Mouse (Mus musculus): ENCODE results near the gene Edc4.

Edc4 gene

GRCm38 (mm10) chr8:105880754-105881520, at the start of gene Edc4:
Gene Edc4, plus strand, starts transcription at chr8:105880881.
- ChIA-PET CTCF (interaction anchor here in 1 of 4 experiments (0.6 kb wide), 2 partner anchors 10 to 1868 kb away, joined by 3 to 6 read pairs; no protein-coding TSS in a partner anchor), POLR2A (interaction anchor here in 3 of 4 experiments (0.6 to 8.4 kb wide), 18 partner anchors 11 to 287 kb away, joined by 3 to 58 read pairs (median 7); partner anchors contain the start of genes Nutf2 (in 3 of the 3), Nrn1l (in 2 of the 3) and Pskh1 (in 1 of the 3))

- CTCF ChIA-PET = interaction anchor here in 2 of 4 experiments (1.1 to 2.3 kb wide), 5 partner anchors 21 to 393 kb away, joined by 3 to 12 read pairs (median 6); partner anchors contain the start of genes Pskh1 (in 1 of the 2) and Thap11 (in 1 of the 2)
- POLR2A ChIA-PET = interaction anchor here in 3 of 4 experiments (0.7 to 1.5 kb wide), 8 partner anchors 11 to 222 kb away, joined by 3 to 6 read pairs (median 4); partner anchors contain the start of genes Acd (in 1 of the 3), Pard6a (in 1 of the 3) and Pskh1 (in 1 of the 3)
Observed at GRCm38 (mm10) chr8:105833740-105834139, 46.9 kb upstream of the Edc4 start.

- ChIA-PET POLR2A (interaction anchor here in 3 of 4 experiments (0.5 to 1.8 kb wide), 26 partner anchors 8 to 602 kb away, joined by 3 to 12 read pairs (median 4); partner anchors contain the start of genes Ranbp10 (in 3 of the 3), Nutf2 (in 2 of the 3), Pskh1 (in 2 of the 3) and Thap11 (in 2 of the 3)), CTCF (interaction anchor here (0.5 to 2.3 kb wide), 41 partner anchors 8 to 581 kb away, joined by 3 to 17 read pairs (median 4); partner anchors contain the start of genes Ranbp10 (in 3 of the 4), Thap11 (in 2 of the 4), Tsnaxip1 (in 2 of the 4) and Pskh1 (in 1 of the 4))
Observed at GRCm38 (mm10) chr8:105835318-105835717, 45.4 kb upstream of the Edc4 start.

- CTCF ChIA-PET = no interaction called here
- POLR2A ChIA-PET = interaction anchor here in 2 of 4 experiments (0.9 to 1.6 kb wide), 3 partner anchors 10 to 66 kb away, joined by 3 to 4 read pairs (median 4); partner anchors contain the start of genes Ranbp10 (in 2 of the 2) and Tsnaxip1 (in 1 of the 2)
Observed at GRCm38 (mm10) chr8:105836991-105837390, 43.7 kb upstream of the Edc4 start.

GRCm38 (mm10) chr8:105839209-105839608, 41.5 kb upstream of the Edc4 start:
- ChIA-PET CTCF (interaction anchor here in 1 of 4 experiments (0.6 kb wide), 1 partner anchor 1620 kb away, joined by 4 read pairs; no protein-coding TSS in a partner anchor), POLR2A (interaction anchor here in 2 of 4 experiments (0.6 to 2.3 kb wide), 2 partner anchors 21 to 1270 kb away, joined by 3 to 7 read pairs; partner anchors contain the start of gene Nutf2 (in 1 of the 2))

GRCm38 (mm10) chr8:105846678-105847077, 34.0 kb upstream of the Edc4 start:
- CTCF ChIA-PET = interaction anchor here in 2 of 4 experiments (0.9 to 1.4 kb wide), 3 partner anchors 8 to 84 kb away, joined by 3 to 6 read pairs (median 4); no protein-coding TSS in a partner anchor
- POLR2A ChIA-PET = interaction anchor here in 2 of 4 experiments (1.0 to 2.1 kb wide), 6 partner anchors 9 to 53 kb away, joined by 3 to 11 read pairs (median 4); partner anchors contain the start of genes Nutf2 (in 1 of the 2), Pskh1 (in 1 of the 2), Ranbp10 (in 1 of the 2) and Tsnaxip1 (in 1 of the 2)

GRCm38 (mm10) chr8:105850014-105850413, 30.7 kb upstream of the Edc4 start:
- ChIA-PET CTCF (interaction anchor here in 1 of 4 experiments (1.2 kb wide), 1 partner anchor 12 kb away, joined by 3 read pairs; no protein-coding TSS in a partner anchor), POLR2A (interaction anchor here in 2 of 4 experiments (0.5 to 2.8 kb wide), 12 partner anchors 9 to 714 kb away, joined by 3 to 45 read pairs (median 4); partner anchors contain the start of genes Nutf2 (in 2 of the 2), Ranbp10 (in 1 of the 2) and Tsnaxip1 (in 1 of the 2))

- POLR2A ChIA-PET = interaction anchor here in 2 of 4 experiments (0.5 to 2.8 kb wide), 14 partner anchors 9 to 714 kb away, joined by 3 to 45 read pairs (median 6); partner anchors contain the start of genes Nutf2 (in 2 of the 2), Pskh1 (in 1 of the 2), Ranbp10 (in 1 of the 2) and Tsnaxip1 (in 1 of the 2)
- CTCF ChIA-PET = no interaction called here
Observed at GRCm38 (mm10) chr8:105850611-105851010, 30.1 kb upstream of the Edc4 start.

- CTCF ChIA-PET = interaction anchor here in 2 of 4 experiments (0.6 to 1.1 kb wide), 3 partner anchors 9 to 147 kb away, joined by 3 to 5 read pairs (median 4); partner anchors contain the start of gene Nutf2 (in 1 of the 2)
- POLR2A ChIA-PET = interaction anchor here (0.5 to 2.8 kb wide), 36 partner anchors 8 to 942 kb away, joined by 3 to 45 read pairs (median 3); partner anchors contain the start of genes Nutf2 (in 3 of the 4), Ranbp10 (in 3 of the 4), Tsnaxip1 (in 2 of the 4) and Edc4 (in 1 of the 4)
Observed at GRCm38 (mm10) chr8:105851651-105852143, 29.0 kb upstream of the Edc4 start.

- ChIA-PET POLR2A (interaction anchor here (0.5 to 2.8 kb wide), 35 partner anchors 8 to 941 kb away, joined by 3 to 45 read pairs (median 3); partner anchors contain the start of genes Nutf2 (in 3 of the 4), Ranbp10 (in 3 of the 4), Tsnaxip1 (in 2 of the 4) and Edc4 (in 1 of the 4)), CTCF (interaction anchor here in 1 of 4 experiments (1.0 to 1.1 kb wide), 2 partner anchors 8 to 17 kb away, joined by 4 to 5 read pairs; partner anchors contain the start of gene Nutf2)
Observed at GRCm38 (mm10) chr8:105852146-105852729, 28.4 kb upstream of the Edc4 start.

- CTCF ChIA-PET = no interaction called here
Observed at GRCm38 (mm10) chr8:105853178-105853577, 27.5 kb upstream of the Edc4 start, which contains the start of gene Cenpt. Gene Cenpt, minus strand, starts transcription at chr8:105853278.

GRCm38 (mm10) chr8:105854303-105854702, 26.4 kb upstream of the Edc4 start:
- CTCF ChIA-PET = interaction anchor here (0.6 to 2.4 kb wide), 26 partner anchors 8 to 371 kb away, joined by 3 to 28 read pairs (median 4); partner anchors contain the start of genes Ranbp10 (in 2 of the 4), Ddx28 (in 1 of the 4), Nrn1l (in 1 of the 4) and Tsnaxip1 (in 1 of the 4)

More at GRCm38 (mm10) chr8:105853178-105853577, 27.5 kb upstream of the Edc4 start, which contains the start of gene Cenpt:
- POLR2A ChIA-PET = interaction anchor here in 2 of 4 experiments (0.7 kb wide), 2 partner anchors 105 to 264 kb away, joined by 3 to 12 read pairs; no protein-coding TSS in a partner anchor

GRCm38 (mm10) chr8:105854715-105855216, 25.9 kb upstream of the Edc4 start, which contains the start of gene Thap11:
Gene Thap11, plus strand, starts transcription at chr8:105855132.
- ChIA-PET POLR2A (interaction anchor here (0.6 to 3.6 kb wide), 49 partner anchors 9 to 1593 kb away, joined by 3 to 37 read pairs (median 4); partner anchors contain the start of genes Ranbp10 (in 3 of the 4), Tsnaxip1 (in 3 of the 4), Gfod2 (in 2 of the 4) and Pskh1 (in 2 of the 4)), CTCF (interaction anchor here (0.6 to 2.4 kb wide), 27 partner anchors 8 to 371 kb away, joined by 3 to 28 read pairs (median 4); partner anchors contain the start of genes Ranbp10 (in 2 of the 4), Ddx28 (in 1 of the 4), Nrn1l (in 1 of the 4) and Tsnaxip1 (in 1 of the 4))

More at GRCm38 (mm10) chr8:105854303-105854702, 26.4 kb upstream of the Edc4 start:
- POLR2A ChIA-PET = interaction anchor here (0.6 to 3.6 kb wide), 44 partner anchors 10 to 1594 kb away, joined by 3 to 37 read pairs (median 4); partner anchors contain the start of genes Ranbp10 (in 3 of the 4), Tsnaxip1 (in 3 of the 4), Pskh1 (in 2 of the 4) and Acd (in 1 of the 4)

GRCm38 (mm10) chr8:105855248-105856167, 25.2 kb upstream of the Edc4 start:
- ChIA-PET CTCF (interaction anchor here (0.9 to 2.4 kb wide), 15 partner anchors 8 to 300 kb away, joined by 3 to 28 read pairs (median 4); partner anchors contain the start of genes Enkd1 (in 1 of the 4), Ranbp10 (in 1 of the 4) and Tsnaxip1 (in 1 of the 4)), POLR2A (interaction anchor here (0.5 to 3.6 kb wide), 45 partner anchors 9 to 313 kb away, joined by 3 to 37 read pairs (median 4); partner anchors contain the start of genes Ranbp10 (in 3 of the 4), Pskh1 (in 2 of the 4), Tsnaxip1 (in 2 of the 4) and Acd (in 1 of the 4))
